Mouse (Mus musculus) limb, embryonic 13.5 days (tissue): ENCODE data around the gene Rfx8. TPM values are rescaled to one million over a fixed set of nuclear protein-coding genes. Genes with fewer than 3 reads are reported as not detected.
A peak's percentile ranks its signal among the peaks of the same experiment; 100 is the strongest.

ENCODE experiments used
- ATAC-seq: fragments of 200-750 bp; cut with Nextera tagmentation; 2 replicates; pipeline ENCODE4 v1.8.0; 2017; ENCODE audit warnings: low read depth, moderate number of reproducible peaks, moderate TSS enrichment; ENCODE audit not compliant: low FRiP score
- H3K27ac ChIP-seq: fragments of 300-500 bp; sonication (generic); 2 replicates; pipeline ENCODE4 v1.5.1; 2015; ENCODE audit warnings: inconsistent platforms, mild to moderate bottlenecking, moderate library complexity
- H3K27me3 ChIP-seq: fragments of 300-500 bp; sonication (generic); 2 replicates; pipeline ENCODE4 v1.6.1; 2015; ENCODE audit warnings: mild to moderate bottlenecking, inconsistent platforms
- H3K36me3 ChIP-seq: fragments of 300-500 bp; sonication (generic); 2 replicates; pipeline ENCODE4 v1.6.1; 2015; ENCODE audit warnings: inconsistent platforms, mild to moderate bottlenecking, moderate library complexity
- H3K4me1 ChIP-seq: fragments of 300-500 bp; sonication (generic); 2 replicates; pipeline ENCODE4 v1.6.1; 2015; ENCODE audit warnings: inconsistent platforms
- H3K4me2 ChIP-seq: fragments of 300-500 bp; sonication (generic); replicated peaks from 2 replicates; pipeline ENCODE4 v1.6.1; 2015; ENCODE audit warnings: inconsistent platforms, mild to moderate bottlenecking, moderate library complexity
- H3K4me3 ChIP-seq: fragments of 300-500 bp; sonication (generic); 2 replicates; pipeline ENCODE4 v1.5.1; 2015; ENCODE audit warnings: moderate library complexity, mild to moderate bottlenecking, inconsistent platforms
- H3K9ac ChIP-seq: fragments of 300-500 bp; sonication (generic); 2 replicates; pipeline ENCODE4 v1.6.1; 2015; ENCODE audit warnings: mild to moderate bottlenecking, inconsistent platforms
- H3K9me3 ChIP-seq: fragments of 300-500 bp; sonication (generic); 2 replicates; pipeline ENCODE4 v1.6.1; 2016; ENCODE audit warnings: inconsistent platforms
- WGBS: fragments of 180-500 bp; shearing (Covaris S2); methylation state at CpG from one replicate; pipeline ENCODE4 v1.1.7; 2015; 5-methylcytosine and 5-hydroxymethylcytosine counted together
- polyA plus RNA-seq: library from polyadenylated mRNA; unstranded; fragments of >200 nt; fragmentation: Nextera tagmentation; extraction: Ambion mirVana; gene quantifications from 2 replicates; pipeline ENCODE4 v1.2.1, GENCODE M21; 2015

Rfx8 gene
- polyA plus RNA-seq, 1 experiment from 2014 or later, result 1.4 TPM

GRCm38 (mm10) chr1:39754224-39754957 lies 33.6 kb upstream of the Rfx8 start:
- Histone ChIP-seq H3K4me1 (peaks cover 20% of the 10 kb centered on the region), H3K27me3 (no peaks in the 10 kb centered on the region), H3K36me3 (no peaks in the 10 kb centered on the region), H3K9me3 (no peaks in the 10 kb centered on the region), H3K4me2 (no peak overlapping the region), H3K27ac (no peak overlapping the region), H3K9ac (no peak overlapping the region), H3K4me3 (no peak overlapping the region)
- no peak for ATAC-seq
- WGBS, result 70% methylated on average over 13 of the region's 13 CpGs

GRCm38 (mm10) chr1:39751537-39751936 lies 30.7 kb upstream of the Rfx8 start:
- ATAC-seq, result no peak
- no peaks in the 10 kb centered on the region for H3K9me3 ChIP-seq
- no peak overlapping the region for H3K4me3 ChIP-seq
- 86% methylated on average over 6 of the region's 6 CpGs for WGBS
- no peak overlapping the region for H3K9ac ChIP-seq
- peaks cover 21% of the 10 kb centered on the region for H3K4me1 ChIP-seq
- no peaks in the 10 kb centered on the region for H3K36me3 ChIP-seq
- H3K27me3 ChIP-seq, result no peaks in the 10 kb centered on the region
- H3K27ac ChIP-seq, result 0 out of 2 replicates have a peak overlapping the region, but pooled peaks have one; percentile 10
- no peak overlapping the region for H3K4me2 ChIP-seq

GRCm38 (mm10) chr1:39749664-39750063 lies 28.9 kb upstream of the Rfx8 start:
- Histone ChIP-seq H3K36me3 (no peaks in the 10 kb centered on the region), H3K27me3 (no peaks in the 10 kb centered on the region), H3K9me3 (no peaks in the 10 kb centered on the region), H3K4me3 (no peak overlapping the region), H3K4me2 (no peak overlapping the region), H3K27ac (no peak overlapping the region; the same call in 1 of the 2 replicates), H3K4me1 (peaks cover 21% of the 10 kb centered on the region), H3K9ac (no peak overlapping the region)
- WGBS, result 20% methylated on average over 3 of the region's 3 CpGs
- ATAC-seq, result no peak

GRCm38 (mm10) chr1:39749214-39749613 lies 28.4 kb upstream of the Rfx8 start:
- no peak for ATAC-seq
- peaks cover 16% of the 10 kb centered on the region for H3K4me1 ChIP-seq
- H3K36me3 ChIP-seq, result no peaks in the 10 kb centered on the region
- no peaks in the 10 kb centered on the region for H3K27me3 ChIP-seq
- H3K4me3 ChIP-seq, result no peak overlapping the region
- WGBS, result 31% methylated on average over 1 of the region's 1 CpGs
- H3K9me3 ChIP-seq, result no peaks in the 10 kb centered on the region
- H3K4me2 ChIP-seq, result no peak overlapping the region
- no peak overlapping the region for H3K9ac ChIP-seq
- H3K27ac ChIP-seq, result no peak overlapping the region

- no peak for ATAC-seq
- H3K4me2 ChIP-seq, result no peak overlapping the region
- H3K27me3 ChIP-seq, result no peaks in the 10 kb centered on the region
- H3K36me3 ChIP-seq, result no peaks in the 10 kb centered on the region
- peaks cover 14% of the 10 kb centered on the region for H3K4me1 ChIP-seq
- no peak overlapping the region for H3K4me3 ChIP-seq
- WGBS, result 65% methylated on average over 6 of the region's 6 CpGs
- H3K27ac ChIP-seq, result no peak overlapping the region
- no peaks in the 10 kb centered on the region for H3K9me3 ChIP-seq
- H3K9ac ChIP-seq, result no peak overlapping the region
Measured at GRCm38 (mm10) chr1:39748666-39749065, 27.9 kb upstream of the Rfx8 start.

GRCm38 (mm10) chr1:39746464-39746863 lies 25.7 kb upstream of the Rfx8 start:
- Histone ChIP-seq H3K9ac (no peak overlapping the region), H3K36me3 (no peaks in the 10 kb centered on the region), H3K9me3 (no peaks in the 10 kb centered on the region), H3K27ac (peak overlapping the region; percentile 28; the same call in 1 of the 2 replicates), H3K4me2 (no peak overlapping the region), H3K4me1 (peaks cover 19% of the 10 kb centered on the region), H3K4me3 (no peak overlapping the region), H3K27me3 (no peaks in the 10 kb centered on the region)
- ATAC-seq, result no peak; the same call in 1 of the 2 replicates
- WGBS, result 26% methylated on average over 7 of the region's 7 CpGs

- Histone ChIP-seq H3K27ac (no peak overlapping the region), H3K9ac (no peak overlapping the region), H3K4me3 (no peak overlapping the region), H3K4me1 (peaks cover 24% of the 10 kb centered on the region), H3K4me2 (no peak overlapping the region), H3K36me3 (no peaks in the 10 kb centered on the region), H3K9me3 (no peaks in the 10 kb centered on the region), H3K27me3 (no peaks in the 10 kb centered on the region)
- WGBS, result 33% methylated on average over 7 of the region's 7 CpGs
- ATAC-seq, result peak; percentile 63; the same call in 1 of the 2 replicates
Measured at GRCm38 (mm10) chr1:39740948-39741347, 20.2 kb upstream of the Rfx8 start.

GRCm38 (mm10) chr1:39740002-39740401 lies 19.2 kb upstream of the Rfx8 start:
- ATAC-seq, result no peak
- 74% methylated on average over 4 of the region's 4 CpGs for WGBS
- H3K4me3 ChIP-seq, result no peak overlapping the region

GRCm38 (mm10) chr1:39735927-39736604 lies 15.3 kb upstream of the Rfx8 start:
- Histone ChIP-seq H3K36me3 (no peaks in the 10 kb centered on the region), H3K9ac (no peak overlapping the region), H3K9me3 (no peaks in the 10 kb centered on the region), H3K27ac (no peak overlapping the region; the same call in 1 of the 2 replicates), H3K4me3 (no peak overlapping the region), H3K27me3 (no peaks in the 10 kb centered on the region), H3K4me1 (peaks cover 31% of the 10 kb centered on the region), H3K4me2 (no peak overlapping the region)
- ATAC-seq, result no peak
- 34% methylated on average over 8 of the region's 8 CpGs for WGBS

More at GRCm38 (mm10) chr1:39740002-39740401, 19.2 kb upstream of the Rfx8 start:
- Histone ChIP-seq H3K4me1 (peaks cover 27% of the 10 kb centered on the region), H3K36me3 (no peaks in the 10 kb centered on the region), H3K9me3 (no peaks in the 10 kb centered on the region), H3K4me2 (no peak overlapping the region), H3K9ac (no peak overlapping the region), H3K27me3 (no peaks in the 10 kb centered on the region), H3K27ac (no peak overlapping the region)

GRCm38 (mm10) chr1:39735493-39735892 lies 14.7 kb upstream of the Rfx8 start:
- ATAC-seq, result no peak
- Histone ChIP-seq H3K4me2 (no peak overlapping the region), H3K27ac (no peak overlapping the region; the same call in 1 of the 2 replicates), H3K9me3 (no peaks in the 10 kb centered on the region), H3K4me1 (peaks cover 29% of the 10 kb centered on the region), H3K4me3 (no peak overlapping the region), H3K36me3 (no peaks in the 10 kb centered on the region), H3K9ac (no peak overlapping the region), H3K27me3 (no peaks in the 10 kb centered on the region)
- 75% methylated on average over 2 of the region's 2 CpGs for WGBS

- H3K4me2 ChIP-seq, result no peak overlapping the region
- no peaks in the 10 kb centered on the region for H3K36me3 ChIP-seq
- ATAC-seq, result no peak
- H3K27me3 ChIP-seq, result no peaks in the 10 kb centered on the region
- peaks cover 25% of the 10 kb centered on the region; the same call in 1 of the 2 replicates for H3K4me1 ChIP-seq
- no peak overlapping the region for H3K9ac ChIP-seq
- no peaks in the 10 kb centered on the region for H3K9me3 ChIP-seq
- no peak overlapping the region for H3K4me3 ChIP-seq
- peak overlapping the region; percentile 33; the same call in 1 of the 2 replicates for H3K27ac ChIP-seq
- WGBS, result 87% methylated on average over 6 of the region's 6 CpGs
Measured at GRCm38 (mm10) chr1:39734881-39735280, 14.1 kb upstream of the Rfx8 start.

- H3K4me3 ChIP-seq, result no peak overlapping the region
- H3K4me2 ChIP-seq, result no peak overlapping the region
- H3K9me3 ChIP-seq, result no peaks in the 10 kb centered on the region
- H3K36me3 ChIP-seq, result no peaks in the 10 kb centered on the region
- peaks cover 25% of the 10 kb centered on the region; the same call in 1 of the 2 replicates for H3K4me1 ChIP-seq
- H3K27me3 ChIP-seq, result no peaks in the 10 kb centered on the region
- H3K27ac ChIP-seq, result no peak overlapping the region
- no peak for ATAC-seq
- H3K9ac ChIP-seq, result no peak overlapping the region
- 76% methylated on average over 13 of the region's 13 CpGs for WGBS
Measured at GRCm38 (mm10) chr1:39734311-39734710, 13.5 kb upstream of the Rfx8 start.
